Mouse (Mus musculus): Measurements from ENCODE around the gene Slc16a5. TPM values are rescaled to one million over a fixed set of nuclear protein-coding genes. Genes with fewer than 3 reads are reported as not detected.

The Slc16a5 gene
- polyA plus RNA-seq (2011; ENCODE audit: insufficient read depth, insufficient read length, low replicate concordance, missing spikeins), result 1.8 TPM in 1 of 2 replicates, not detected in the other

DNA sequence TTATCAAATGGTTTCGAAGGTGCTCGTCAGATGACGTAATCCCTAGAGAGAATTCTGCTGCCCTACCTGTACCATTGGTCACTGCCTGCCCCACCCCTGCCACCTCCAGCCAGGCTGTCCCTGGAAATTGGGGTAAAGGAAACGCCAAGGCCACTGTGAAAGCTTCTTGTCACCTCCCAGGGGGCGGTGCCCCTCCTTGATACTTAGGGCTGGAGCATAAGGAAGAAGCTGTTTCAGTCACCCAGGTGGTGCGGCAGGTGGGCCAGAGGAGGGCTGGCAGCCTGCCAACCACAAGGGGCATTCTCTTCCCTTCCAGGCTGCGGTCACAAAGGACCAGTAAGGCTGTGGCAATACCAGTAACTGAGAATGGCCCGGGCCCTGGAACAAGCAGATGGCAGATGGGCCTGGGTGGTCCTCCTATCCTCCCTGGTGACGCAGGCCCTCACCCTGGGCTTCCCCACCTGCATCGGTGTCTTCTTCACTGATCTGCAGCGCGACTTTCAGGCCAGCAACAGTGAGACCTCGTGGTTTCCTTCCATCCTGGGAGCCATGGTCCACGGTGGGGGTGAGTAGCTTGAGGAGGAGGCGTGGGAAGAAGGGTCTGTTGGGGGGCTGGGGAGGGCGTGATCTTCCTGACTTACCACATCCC lies at the start of gene Slc16a5:
Slc16a5 (plus strand) TSS at position 232 of the 649 bp plus-strand sequence.
- no peak within 1 kb of the TSS for H3K4me3 ChIP-seq (replicated peaks; ENCODE audit: control insufficient read depth, low read depth, low read length)
- no peaks in the 10 kb centered on the region for H3K4me1 ChIP-seq (ENCODE audit: control insufficient read depth, insufficient read depth, low read length)
- 67% methylated on average over 16 of the region's 16 CpGs for WGBS
- TF ChIP-seq POLR2A (IDR thresholded peaks at IDR 0.05; ENCODE audit: borderline replicate concordance, control insufficient read depth, low read depth, low read length) (no peak), CTCF (IDR thresholded peaks at IDR 0.05; ENCODE audit: control insufficient read depth, insufficient read depth, low read length) (no peak)
- H3K27ac ChIP-seq (ENCODE audit: control insufficient read depth, insufficient read depth, low read depth, low read length, poor library complexity), result no peak within 1 kb of the TSS

DNA sequence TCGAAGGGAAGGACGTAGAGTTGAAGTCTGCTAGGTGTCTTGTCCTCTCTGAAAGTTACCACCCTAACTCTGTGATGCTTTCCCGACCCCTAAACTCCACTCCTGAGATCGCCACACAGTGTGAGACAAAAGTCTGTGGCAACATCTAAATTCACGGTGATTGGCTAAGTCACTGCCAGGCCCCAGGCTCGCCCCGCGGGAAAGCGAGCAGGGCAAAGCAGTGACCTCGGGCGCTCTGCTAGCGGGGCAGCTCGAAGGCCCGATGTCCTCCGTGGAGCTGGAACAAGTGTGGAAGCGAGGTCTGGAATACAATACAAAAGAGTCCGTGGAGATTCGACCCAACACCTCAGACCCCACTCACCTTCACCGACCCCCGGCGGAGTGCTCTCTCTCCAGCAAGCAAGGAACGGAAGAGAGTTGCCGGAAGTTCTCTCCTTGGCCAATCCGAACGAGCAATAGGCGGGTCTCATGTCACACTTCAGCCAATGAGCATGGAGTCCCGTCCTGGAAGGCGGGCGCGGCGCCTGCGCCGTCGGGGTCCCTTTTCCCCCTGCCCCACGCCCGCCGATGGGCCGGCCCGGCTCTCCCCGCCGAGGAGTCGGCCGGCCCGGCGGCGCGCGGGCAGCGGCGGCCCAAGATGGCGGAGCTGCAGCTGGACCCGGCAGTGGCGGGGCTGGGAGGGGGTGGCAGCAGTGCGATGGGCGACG lies 42.6 kb upstream of the Slc16a5 start, which contains the start of the genes Atp5h and Kctd2:
Atp5h (minus strand) TSS at position 432 of the 707 bp plus-strand sequence.
Kctd2 (plus strand) TSS at position 598 of the 707 bp plus-strand sequence.
- Histone ChIP-seq H3K27ac (ENCODE audit: control insufficient read depth, insufficient read depth, low read depth, low read length, poor library complexity) (peak within 1 kb of the TSS; percentile 25), H3K4me1 (ENCODE audit: control insufficient read depth, insufficient read depth, low read length) (peaks cover 1% of the 10 kb centered on the region; the same call in 1 of the 2 replicates), H3K4me3 (replicated peaks; ENCODE audit: control insufficient read depth, low read depth, low read length) (peak within 1 kb of the TSS; percentile 78)
- under 1% methylated on average over 56 of the region's 56 CpGs for WGBS
- TF ChIP-seq POLR2A (IDR thresholded peaks at IDR 0.05; ENCODE audit: borderline replicate concordance, control insufficient read depth, low read depth, low read length), result peak; percentile 65; the same call in 1 of the 2 replicates
- TF ChIP-seq CTCF (IDR thresholded peaks at IDR 0.05; ENCODE audit: control insufficient read depth, insufficient read depth, low read length), result no peak

DNA sequence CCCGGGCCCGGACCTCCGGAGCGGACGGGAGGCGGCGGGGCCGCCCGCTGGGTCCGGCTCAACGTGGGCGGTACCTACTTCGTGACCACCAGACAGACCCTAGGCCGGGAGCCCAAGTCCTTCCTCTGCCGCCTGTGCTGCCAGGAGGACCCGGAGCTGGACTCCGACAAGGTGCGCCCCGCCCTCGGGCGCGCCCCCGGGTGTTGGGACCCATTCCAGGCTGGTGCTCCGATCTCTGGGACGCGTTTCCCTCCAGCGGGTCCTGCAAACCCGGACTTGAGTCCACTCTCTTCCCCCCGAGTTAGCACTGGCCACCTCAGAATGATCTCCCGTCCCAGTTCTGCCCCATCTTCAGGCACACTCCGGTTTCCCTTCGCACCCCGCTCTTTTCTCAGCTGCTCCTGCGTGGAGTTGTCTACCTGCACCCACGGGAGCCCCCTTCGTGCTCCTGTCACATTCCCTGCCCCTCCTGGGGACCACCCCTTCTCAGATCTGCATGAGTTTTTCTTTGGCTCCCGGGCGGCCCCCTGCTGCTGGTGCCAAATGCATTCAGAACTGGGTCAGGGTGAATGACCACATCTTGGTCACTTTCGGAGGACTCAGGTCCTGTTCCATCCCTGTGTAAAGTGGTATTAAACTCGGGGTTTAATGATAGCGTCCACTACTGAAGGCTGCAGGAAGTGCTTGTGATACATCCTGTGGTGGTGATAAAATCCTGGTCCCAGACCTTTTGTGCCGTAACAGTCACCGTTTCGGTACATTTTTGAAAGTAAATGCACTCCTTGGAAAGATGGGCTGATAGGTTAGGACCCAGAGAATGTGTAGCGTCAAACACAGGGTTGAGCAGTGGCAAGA lies 41.7 kb upstream of the Slc16a5 start:
- Histone ChIP-seq H3K4me3 (replicated peaks; ENCODE audit: control insufficient read depth, low read depth, low read length) (peak overlapping the region; percentile 68), H3K27ac (ENCODE audit: control insufficient read depth, insufficient read depth, low read depth, low read length, poor library complexity) (peak overlapping the region; percentile 25; the same call in 1 of the 2 replicates), H3K4me1 (ENCODE audit: control insufficient read depth, insufficient read depth, low read length) (peaks cover 1% of the 10 kb centered on the region; the same call in 1 of the 2 replicates)
- under 1% methylated on average over 45 of the region's 45 CpGs for WGBS
- TF ChIP-seq POLR2A (IDR thresholded peaks at IDR 0.05; ENCODE audit: borderline replicate concordance, control insufficient read depth, low read depth, low read length) (no peak), CTCF (IDR thresholded peaks at IDR 0.05; ENCODE audit: control insufficient read depth, insufficient read depth, low read length) (no peak)

DNA sequence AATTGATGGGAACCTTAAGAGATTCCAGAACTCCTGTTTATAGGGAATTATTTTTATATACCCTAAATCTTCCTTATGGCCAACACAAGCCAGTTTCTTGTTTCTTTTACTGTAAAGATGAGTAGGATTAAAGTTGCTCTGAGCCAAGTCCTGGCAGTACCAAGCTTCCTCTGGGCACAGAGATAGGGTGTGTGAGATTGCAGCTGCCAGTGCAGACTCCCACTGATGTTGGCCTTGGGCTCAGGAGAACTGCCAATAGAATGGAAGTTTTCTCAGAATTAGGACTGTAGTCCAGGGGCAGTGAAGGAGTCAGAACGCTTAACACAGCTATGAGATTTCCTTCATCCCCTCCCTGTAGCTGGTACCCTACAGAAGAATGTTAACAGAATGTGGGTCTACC lies 40.9 kb upstream of the Slc16a5 start:
- Histone ChIP-seq H3K4me1 (ENCODE audit: control insufficient read depth, insufficient read depth, low read length) (peaks cover 1% of the 10 kb centered on the region; the same call in 1 of the 2 replicates), H3K27ac (ENCODE audit: control insufficient read depth, insufficient read depth, low read depth, low read length, poor library complexity) (no peak overlapping the region), H3K4me3 (replicated peaks; ENCODE audit: control insufficient read depth, low read depth, low read length) (no peak overlapping the region)
- TF ChIP-seq CTCF (IDR thresholded peaks at IDR 0.05; ENCODE audit: control insufficient read depth, insufficient read depth, low read length) (no peak), POLR2A (IDR thresholded peaks at IDR 0.05; ENCODE audit: borderline replicate concordance, control insufficient read depth, low read depth, low read length) (no peak)
- WGBS, result 71% methylated on average over 1 of the region's 1 CpGs

DNA sequence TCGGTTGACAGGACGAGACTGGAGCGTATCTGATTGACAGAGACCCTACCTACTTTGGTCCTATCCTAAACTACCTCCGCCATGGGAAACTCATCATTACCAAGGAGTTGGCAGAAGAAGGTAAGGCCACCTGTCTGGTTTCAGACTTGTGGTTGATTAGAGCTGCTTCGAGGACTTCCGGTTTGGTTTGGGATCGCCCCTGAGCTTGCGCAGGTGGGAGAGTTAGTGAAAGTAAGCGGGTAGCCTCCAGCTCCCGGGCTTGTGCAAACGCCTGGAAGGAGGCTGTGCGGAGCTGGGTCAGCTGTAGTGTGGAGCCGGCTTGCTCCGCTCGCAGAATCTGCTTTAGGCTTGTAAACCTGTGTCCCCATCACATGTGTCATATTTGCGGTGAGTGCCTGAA lies 40.3 kb upstream of the Slc16a5 start:
- TF ChIP-seq CTCF (IDR thresholded peaks at IDR 0.05; ENCODE audit: control insufficient read depth, insufficient read depth, low read length) (no peak), POLR2A (IDR thresholded peaks at IDR 0.05; ENCODE audit: borderline replicate concordance, control insufficient read depth, low read depth, low read length) (no peak)
- Histone ChIP-seq H3K4me1 (ENCODE audit: control insufficient read depth, insufficient read depth, low read length) (peaks cover 1% of the 10 kb centered on the region; the same call in 1 of the 2 replicates), H3K4me3 (replicated peaks; ENCODE audit: control insufficient read depth, low read depth, low read length) (no peak overlapping the region), H3K27ac (ENCODE audit: control insufficient read depth, insufficient read depth, low read depth, low read length, poor library complexity) (no peak overlapping the region)
- WGBS, result 91% methylated on average over 16 of the region's 16 CpGs

DNA sequence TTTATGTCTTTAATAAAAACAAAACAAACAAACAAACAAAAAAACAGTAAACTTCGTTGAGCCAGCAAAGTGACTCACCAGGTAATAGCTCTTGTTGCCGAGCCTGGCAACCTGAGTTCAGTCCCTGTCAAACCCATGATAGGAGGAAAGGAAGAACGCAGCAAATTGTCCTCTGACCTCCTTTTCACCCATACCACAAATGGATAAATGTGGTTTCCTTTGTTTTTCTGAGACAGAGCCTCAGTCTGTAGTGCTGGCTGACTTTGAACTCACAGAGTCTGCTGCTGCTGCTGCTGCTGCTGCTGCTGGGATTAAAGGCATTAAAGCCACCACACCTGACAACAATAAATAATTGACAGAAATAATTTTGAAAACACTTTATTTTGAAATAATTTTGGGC lies 39.2 kb upstream of the Slc16a5 start:
- WGBS, result 69% methylated on average over 3 of the region's 3 CpGs
- Histone ChIP-seq H3K4me3 (replicated peaks; ENCODE audit: control insufficient read depth, low read depth, low read length) (no peak overlapping the region), H3K4me1 (ENCODE audit: control insufficient read depth, insufficient read depth, low read length) (peaks cover 1% of the 10 kb centered on the region; the same call in 1 of the 2 replicates), H3K27ac (ENCODE audit: control insufficient read depth, insufficient read depth, low read depth, low read length, poor library complexity) (no peak overlapping the region)
- TF ChIP-seq POLR2A (IDR thresholded peaks at IDR 0.05; ENCODE audit: borderline replicate concordance, control insufficient read depth, low read depth, low read length), result no peak
- TF ChIP-seq CTCF (IDR thresholded peaks at IDR 0.05; ENCODE audit: control insufficient read depth, insufficient read depth, low read length), result no peak

DNA sequence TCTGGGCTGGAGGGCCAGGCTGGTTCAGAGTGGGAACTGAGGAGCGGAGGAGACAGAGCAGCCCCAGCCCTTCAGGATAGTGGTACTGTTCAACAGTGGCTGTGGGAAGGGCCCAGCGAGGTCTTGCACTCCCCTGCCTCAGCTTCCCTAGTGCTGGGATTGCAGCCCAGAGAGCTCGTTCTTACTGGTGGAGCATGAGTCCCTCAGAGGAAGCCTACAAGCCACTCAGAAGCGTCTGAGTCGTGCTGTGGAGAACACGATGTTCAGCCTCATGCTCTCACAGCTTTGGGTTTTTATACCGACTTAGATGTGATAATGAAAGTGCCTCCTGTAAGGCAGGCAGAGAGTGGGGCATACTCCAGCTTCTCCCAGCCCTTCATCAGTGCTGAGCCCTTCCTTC lies 37.6 kb upstream of the Slc16a5 start:
- WGBS, result 74% methylated on average over 7 of the region's 7 CpGs
- Histone ChIP-seq H3K4me3 (replicated peaks; ENCODE audit: control insufficient read depth, low read depth, low read length) (no peak overlapping the region), H3K27ac (ENCODE audit: control insufficient read depth, insufficient read depth, low read depth, low read length, poor library complexity) (no peak overlapping the region), H3K4me1 (ENCODE audit: control insufficient read depth, insufficient read depth, low read length) (no peaks in the 10 kb centered on the region; the same call in 1 of the 2 replicates)
- TF ChIP-seq CTCF (IDR thresholded peaks at IDR 0.05; ENCODE audit: control insufficient read depth, insufficient read depth, low read length) (no peak), POLR2A (IDR thresholded peaks at IDR 0.05; ENCODE audit: borderline replicate concordance, control insufficient read depth, low read depth, low read length) (no peak)
